Mouse (Mus musculus): ENCODE measurements at regions not wholly inside any gene's neighbourhood (a gene's known extent, or its start where the extent isn't known, plus 50 kb on each side); places are given as distances from the start of the nearest gene placed in this dataset.

- no peak for DNase-seq (ENCODE audit: extremely low spot score in 1 of 2, low spot score in 1 of 2)
These were observed 106.6 kb upstream of the Lipc start for GRCm38 (mm10) chr9:71058655-71059054.

GRCm38 (mm10) chr9:71056836-71057235 is 104.8 kb upstream of the Lipc start:
- DNase-seq (ENCODE audit: extremely low spot score in 1 of 2, low spot score in 1 of 2), result no peak

- no peak for DNase-seq (ENCODE audit: extremely low spot score in 1 of 2, low spot score in 1 of 2)
These were observed 91.9 kb upstream of the Lipc start for GRCm38 (mm10) chr9:71043899-71044298.

GRCm38 (mm10) chr9:71035286-71035685 is 83.3 kb upstream of the Lipc start:
- no peak for DNase-seq (ENCODE audit: extremely low spot score in 1 of 2, low spot score in 1 of 2)

GRCm38 (mm10) chr9:71032156-71032555 is 80.1 kb upstream of the Lipc start:
- DNase-seq (ENCODE audit: extremely low spot score in 1 of 2, low spot score in 1 of 2), result no peak

- no peak for DNase-seq (ENCODE audit: extremely low spot score in 1 of 2, low spot score in 1 of 2)
These were observed 78.3 kb upstream of the Lipc start for GRCm38 (mm10) chr9:71030203-71030921.

- no peak for DNase-seq (ENCODE audit: extremely low spot score in 1 of 2, low spot score in 1 of 2)
These were observed 76.1 kb upstream of the Lipc start for GRCm38 (mm10) chr9:71028102-71028501.

- no peak for DNase-seq (ENCODE audit: extremely low spot score in 1 of 2, low spot score in 1 of 2)
These were observed 75.6 kb upstream of the Lipc start for GRCm38 (mm10) chr9:71027626-71028025.

- DNase-seq (ENCODE audit: extremely low spot score in 1 of 2, low spot score in 1 of 2), result no peak
These were observed 73.2 kb upstream of the Lipc start for GRCm38 (mm10) chr9:71025196-71025595.

- DNase-seq (ENCODE audit: extremely low spot score in 1 of 2, low spot score in 1 of 2), result peak in 1 of 2 experiments; percentile 15
These were observed 66.2 kb upstream of the Lipc start for GRCm38 (mm10) chr9:71018206-71018605.

GRCm38 (mm10) chr9:71017396-71018179 is 65.6 kb upstream of the Lipc start:
- no peak for DNase-seq (ENCODE audit: extremely low spot score in 1 of 2, low spot score in 1 of 2)

GRCm38 (mm10) chr9:71015942-71016341 is 63.9 kb upstream of the Lipc start:
- DNase-seq (ENCODE audit: extremely low spot score in 1 of 2, low spot score in 1 of 2), result peak; percentile 83 to 86

- no peak for DNase-seq (ENCODE audit: extremely low spot score in 1 of 2, low spot score in 1 of 2)
These were observed 63.4 kb upstream of the Lipc start for GRCm38 (mm10) chr9:71015400-71015799.

GRCm38 (mm10) chr9:71012399-71012798 is 60.4 kb upstream of the Lipc start:
- peak; percentile 27 to 58 for DNase-seq (ENCODE audit: extremely low spot score in 1 of 2, low spot score in 1 of 2)

- no peak for DNase-seq (ENCODE audit: extremely low spot score in 1 of 2, low spot score in 1 of 2)
These were observed 52.6 kb upstream of the Lipc start for GRCm38 (mm10) chr9:71004631-71005030.

Measured in frontal cortex, adult 2 months (tissue).